Mouse (Mus musculus): ENCODE measurements around the gene Gm20517.
"Not testable (repeated sequence)": the region's sequence is repeated elsewhere in the genome, so short reads cannot be mapped to it uniquely, and the experiment has no call there.

- not testable (repeated sequence) for TF ChIP-seq POLR2A (IDR thresholded peaks at IDR 0.05; ENCODE audit: low read depth, low read length); CTCF (conservative IDR thresholded peaks at IDR 0.05; ENCODE audit: insufficient read depth, insufficient read length, low read depth, low read length)
Measured at GRCm38 (mm10) chr17:47598580-47599304, 12.6 kb upstream of the Gm20517 start.
